Mouse (Mus musculus): ENCODE results near the gene Cfb.
"Not testable (repeated sequence)": the region's sequence is repeated elsewhere in the genome, so short reads cannot be mapped to it uniquely, and the experiment has no call there.

The Cfb gene

DNA sequence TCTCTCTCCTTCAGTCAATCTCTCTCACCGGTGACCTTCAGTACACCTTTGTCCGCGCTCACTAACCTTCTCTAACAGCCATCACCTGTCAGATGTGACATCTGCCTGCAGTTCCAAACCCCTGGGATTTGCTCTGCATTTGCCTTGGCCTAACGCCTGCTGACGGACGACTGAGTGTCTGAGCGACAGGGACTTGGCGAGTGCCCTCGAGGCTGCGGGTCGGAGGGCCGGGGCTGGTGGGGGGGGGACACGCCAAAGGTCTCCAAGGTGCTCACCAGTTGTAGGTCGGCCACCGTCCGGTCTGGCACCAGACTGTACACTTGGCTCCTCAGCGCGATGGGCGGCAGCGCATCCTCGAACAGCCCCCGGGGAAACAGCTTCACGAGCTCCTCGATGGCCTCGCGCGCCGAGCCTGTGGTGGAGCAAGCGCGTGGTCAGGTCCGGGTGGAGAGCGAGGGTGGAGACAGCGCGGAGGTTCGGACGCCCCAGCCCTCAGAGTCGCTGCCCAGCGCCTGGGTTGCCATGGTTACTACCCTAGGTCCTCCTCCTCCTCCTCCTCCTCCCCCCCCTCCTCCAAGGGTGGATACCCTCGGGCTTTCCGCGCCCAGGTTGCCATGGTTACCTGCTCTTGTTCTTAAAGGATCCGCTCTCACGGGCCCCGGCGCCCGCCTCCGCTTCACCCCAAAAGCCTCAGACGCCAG, 26.0 kb downstream of the Cfb start:
- DNase-seq, result no peak

DNA sequence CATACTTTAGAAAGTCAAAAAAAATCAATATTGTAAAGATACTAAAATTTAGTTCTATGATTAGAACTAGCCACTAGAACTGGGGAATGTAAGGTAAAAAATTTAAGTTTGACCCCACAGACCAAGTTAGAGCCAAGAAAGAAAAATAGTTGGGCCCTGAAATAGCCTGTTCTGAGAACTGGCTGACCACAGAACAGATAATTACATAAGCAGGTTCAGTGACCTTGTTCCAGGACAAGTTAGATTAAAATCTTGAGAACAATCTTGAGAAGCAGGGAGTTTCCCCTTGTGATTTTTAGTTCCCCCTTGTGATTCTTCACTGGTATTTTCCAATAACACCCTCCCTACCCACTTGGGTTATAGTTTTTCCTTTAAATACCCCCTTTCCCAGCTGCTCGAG, 31.5 kb downstream of the Cfb start:
- not testable (repeated sequence) for DNase-seq

DNA sequence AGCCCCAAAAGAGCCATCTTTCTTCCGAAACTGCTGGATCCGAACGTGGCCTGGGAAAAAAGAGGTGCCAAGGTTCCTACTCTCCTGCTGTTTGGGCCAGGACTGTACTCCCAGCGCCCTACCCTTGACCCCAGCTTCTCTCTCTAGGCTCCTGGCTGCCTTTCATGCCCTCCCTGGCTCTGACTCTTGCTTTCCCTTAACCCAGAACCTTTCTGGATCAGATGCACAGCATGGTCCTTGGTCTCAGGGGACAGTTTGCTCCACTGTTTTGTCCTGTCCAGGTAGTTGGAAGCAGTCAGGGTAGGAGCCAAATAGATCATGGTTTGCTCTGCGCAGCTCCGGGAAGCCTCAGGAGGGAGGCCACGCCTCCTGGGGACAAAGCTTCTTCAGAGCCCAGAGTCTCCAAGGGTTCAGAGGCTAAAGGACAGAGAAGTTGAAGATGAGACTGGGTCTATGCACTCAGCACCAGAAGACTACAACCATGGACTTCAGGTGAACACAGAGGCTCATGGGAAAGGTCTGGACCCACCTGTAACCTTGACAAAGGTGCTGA, 47.4 kb downstream of the Cfb start:
- no peak for DNase-seq

DNA sequence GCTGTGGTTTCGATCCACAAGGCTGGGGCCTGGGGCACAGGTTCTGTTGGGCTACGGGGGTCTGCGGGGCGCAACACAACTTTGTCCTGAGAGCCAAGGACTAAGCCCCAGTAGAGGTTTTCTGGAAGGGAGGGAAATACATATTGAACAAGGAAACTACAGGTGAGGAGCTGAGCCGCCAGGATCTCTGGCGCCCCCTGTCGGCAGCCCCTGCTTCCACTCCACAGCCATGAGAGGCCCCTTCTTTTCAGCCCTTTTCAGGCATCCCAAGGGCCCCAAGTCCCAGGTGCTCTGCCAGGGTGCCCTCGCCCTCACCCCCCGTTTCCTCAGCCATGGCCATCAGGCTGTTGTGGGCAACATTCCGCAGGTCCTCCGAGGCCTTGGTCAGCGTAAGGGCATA, 48.6 kb downstream of the Cfb start:
- peak; percentile 61 to 69 for DNase-seq

DNA sequence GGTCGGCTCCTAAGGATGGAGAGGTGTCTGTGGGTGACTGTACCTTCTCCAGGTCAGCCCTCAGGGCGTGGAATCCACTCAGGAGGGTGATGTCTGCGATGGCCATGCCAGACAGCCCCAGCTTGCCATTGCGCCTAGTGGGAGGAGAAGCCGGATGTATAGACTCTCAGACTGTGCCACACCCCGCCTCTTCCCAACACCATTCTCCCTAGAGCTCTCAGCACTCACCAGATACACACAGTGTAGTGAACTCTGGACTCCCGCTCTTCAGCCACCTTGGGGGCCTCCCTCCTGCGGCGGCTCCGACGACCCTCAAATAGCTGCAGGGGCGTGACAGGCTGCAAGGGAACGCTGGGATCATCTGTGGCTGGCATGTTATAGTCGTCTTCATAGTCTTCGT, 51.0 kb downstream of the Cfb start:
- no peak for DNase-seq

DNA sequence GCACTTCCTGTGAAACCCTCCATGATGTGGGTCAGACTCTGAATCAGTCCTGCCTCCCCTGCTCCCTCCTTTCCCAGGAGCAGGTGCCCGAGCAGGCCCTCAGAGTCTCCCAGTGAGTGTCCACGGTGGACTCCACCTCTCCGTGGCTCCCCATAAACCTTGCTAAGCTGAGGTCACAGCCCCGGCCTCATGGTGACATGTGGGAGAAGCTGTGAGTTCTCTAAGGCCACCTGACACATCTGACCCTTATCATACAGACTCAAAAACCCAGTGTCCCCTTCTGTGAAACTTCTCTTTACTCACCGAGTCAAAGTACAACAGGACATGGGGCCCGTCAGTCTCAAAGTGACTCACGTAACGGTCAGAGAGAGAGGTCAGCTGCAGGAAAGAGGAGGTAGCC, 51.5 kb downstream of the Cfb start:
- DNase-seq, result not testable (repeated sequence)

DNA sequence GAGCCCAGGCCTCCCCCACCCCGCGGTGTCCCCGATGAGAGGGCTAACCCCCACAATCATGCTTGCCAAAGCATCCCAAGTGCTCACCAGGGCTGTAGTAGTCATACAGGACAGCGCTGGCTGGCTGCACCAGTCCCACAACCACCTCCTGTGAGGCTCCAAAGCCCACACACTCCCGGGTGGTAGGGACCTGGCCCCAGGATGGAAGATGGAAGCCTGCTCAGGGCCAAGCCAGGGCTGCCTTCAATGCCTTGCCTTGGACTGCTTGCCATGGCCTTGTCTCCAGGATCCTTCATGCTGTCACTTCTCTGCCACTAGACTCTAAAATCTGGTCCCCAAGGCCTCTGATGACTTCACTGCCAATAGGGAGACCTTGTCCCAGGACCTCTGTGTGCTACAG, 51.9 kb downstream of the Cfb start:
- DNase-seq, result not testable (repeated sequence)

DNA sequence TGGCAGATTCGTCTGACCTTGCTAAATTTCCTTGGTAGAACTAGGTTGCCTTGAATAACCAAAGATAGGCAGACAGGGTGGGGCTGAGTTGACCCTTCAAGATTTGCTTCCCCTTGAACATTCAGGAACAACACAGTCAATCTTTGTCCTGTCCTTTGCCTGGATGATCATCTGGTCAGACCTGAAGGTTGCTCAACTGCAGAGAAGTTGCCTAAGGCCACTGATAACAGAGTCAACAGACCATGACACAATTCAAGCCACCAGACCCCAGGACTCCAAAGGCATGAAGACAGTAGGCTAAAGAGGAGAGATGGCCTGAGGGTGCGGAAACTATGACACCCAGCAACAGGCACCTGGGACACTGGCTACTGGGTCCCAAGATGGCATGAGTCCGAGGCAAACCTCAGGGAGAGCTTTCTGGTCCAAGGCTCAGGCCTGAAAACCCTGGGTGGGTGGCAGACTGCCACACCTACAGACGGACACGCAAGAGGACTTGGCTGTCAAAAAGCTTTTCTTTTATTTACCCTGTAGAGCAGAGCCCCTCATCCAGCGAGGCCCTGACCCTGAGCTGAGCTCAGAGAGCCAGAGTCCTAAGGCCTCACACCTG, 53.6 kb downstream of the Cfb start:
- peak; percentile 67 to 73 for DNase-seq

DNA sequence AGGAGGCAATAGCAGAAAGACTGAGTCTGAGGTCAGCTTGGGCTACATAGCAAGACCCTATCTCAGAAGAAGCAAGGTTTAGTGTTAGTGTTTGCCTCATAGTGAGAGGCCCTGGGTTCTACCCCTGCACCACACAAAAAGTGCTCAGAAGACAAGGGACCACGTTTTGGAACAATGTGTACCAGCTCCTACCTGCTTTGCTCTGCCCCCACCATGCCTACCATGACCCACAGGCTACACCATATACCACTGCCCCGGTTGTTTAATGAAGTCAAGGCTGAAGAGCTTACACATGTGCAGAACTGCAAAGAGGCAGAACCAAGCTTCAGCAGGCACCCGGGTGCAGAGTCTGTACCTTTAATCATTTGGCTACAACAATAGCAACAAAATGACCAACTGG, 55.1 kb downstream of the Cfb start:
- no peak for DNase-seq

Measured in cerebellum, postnatal 10 days (tissue).